Mouse (Mus musculus) limb, embryonic 12.5 days (tissue): ENCODE measurements around the gene Gm20388. TPM values are rescaled to one million over a fixed set of nuclear protein-coding genes. Genes with fewer than 3 reads are reported as not detected.
"Not testable (repeated sequence)": the region's sequence is repeated elsewhere in the genome, so short reads cannot be mapped to it uniquely, and the experiment has no call there.

ENCODE experiments used
- ATAC-seq: fragments of 200-750 bp; cut with Nextera tagmentation; 2 replicates; pipeline ENCODE4 v1.8.0; 2017; ENCODE audit warnings: low read depth, moderate TSS enrichment; ENCODE audit not compliant: insufficient number of reproducible peaks, insufficient read depth, low FRiP score, low TSS enrichment
- H3K27ac ChIP-seq: fragments of 300-500 bp; sonication (generic); 2 replicates; pipeline ENCODE4 v1.5.1; 2016; ENCODE audit warnings: mild to moderate bottlenecking, moderate library complexity
- H3K27me3 ChIP-seq: fragments of 300-500 bp; sonication (generic); 2 replicates; pipeline ENCODE4 v1.6.1; 2016; ENCODE audit warnings: mild to moderate bottlenecking, moderate library complexity
- H3K36me3 ChIP-seq: fragments of 300-500 bp; sonication (generic); 2 replicates; pipeline ENCODE4 v1.6.1; 2016; ENCODE audit warnings: mild to moderate bottlenecking, moderate library complexity
- H3K4me1 ChIP-seq: fragments of 300-500 bp; sonication (generic); replicated peaks from 2 replicates; pipeline ENCODE4 v1.6.1; 2016
- H3K4me2 ChIP-seq: fragments of 300-500 bp; sonication (generic); 2 replicates; pipeline ENCODE4 v1.6.1; 2016; ENCODE audit warnings: mild to moderate bottlenecking, moderate library complexity
- H3K4me3 ChIP-seq: fragments of 300-500 bp; sonication (generic); replicated peaks from 2 replicates; pipeline ENCODE4 v1.5.1; 2016; ENCODE audit warnings: mild to moderate bottlenecking
- H3K9ac ChIP-seq: fragments of 300-500 bp; sonication (generic); replicated peaks from 2 replicates; pipeline ENCODE4 v1.6.1; 2016; ENCODE audit warnings: mild to moderate bottlenecking, moderate library complexity
- H3K9me3 ChIP-seq: fragments of 300-500 bp; sonication (generic); 2 replicates; pipeline ENCODE4 v1.6.1; 2016; ENCODE audit warnings: mild to moderate bottlenecking, moderate library complexity
- WGBS: fragments of 180-500 bp; shearing (Covaris S2); methylation state at CpG from one replicate; pipeline ENCODE4 v1.1.7; 2016; 5-methylcytosine and 5-hydroxymethylcytosine counted together
- polyA plus RNA-seq: library from polyadenylated mRNA; unstranded; fragments of >200 nt; fragmentation: Nextera tagmentation; extraction: Ambion mirVana; gene quantifications from 2 replicates; pipeline ENCODE4 v1.2.1, GENCODE M21; 2016

The Gm20388 gene
- polyA plus RNA-seq, 1 experiment from 2014 or later: not detected

- no peaks in the 10 kb centered on the region for H3K9me3 ChIP-seq
- WGBS: 88% methylated on average over 5 of the region's 5 CpGs
- no peak overlapping the region for H3K4me2 ChIP-seq
- H3K27ac ChIP-seq: no peak overlapping the region
- no peaks in the 10 kb centered on the region for H3K4me1 ChIP-seq
- no peak for ATAC-seq
- H3K9ac ChIP-seq: no peak overlapping the region
- H3K36me3 ChIP-seq: peaks cover 55% of the 10 kb centered on the region
- no peaks in the 10 kb centered on the region for H3K27me3 ChIP-seq
- no peak overlapping the region for H3K4me3 ChIP-seq
Observed at GRCm38 (mm10) chr8:123274447-123274846, 3363.8 kb downstream of the Gm20388 start.

- no peaks in the 10 kb centered on the region for H3K4me1 ChIP-seq
- H3K4me3 ChIP-seq: no peak overlapping the region
- H3K9me3 ChIP-seq: no peaks in the 10 kb centered on the region
- ATAC-seq: no peak
- no peak overlapping the region for H3K9ac ChIP-seq
- 94% methylated on average over 12 of the region's 12 CpGs for WGBS
- H3K27ac ChIP-seq: no peak overlapping the region
- H3K27me3 ChIP-seq: no peaks in the 10 kb centered on the region
- H3K36me3 ChIP-seq: peaks cover 53% of the 10 kb centered on the region
- no peak overlapping the region for H3K4me2 ChIP-seq
Observed at GRCm38 (mm10) chr8:123275096-123275495, 3364.5 kb downstream of the Gm20388 start.

- H3K9ac ChIP-seq: no peak overlapping the region
Observed at GRCm38 (mm10) chr8:123278445-123278844, 3367.8 kb downstream of the Gm20388 start.

GRCm38 (mm10) chr8:123279828-123280227, 3369.2 kb downstream of the Gm20388 start:
- no peak overlapping the region for H3K27ac ChIP-seq
- no peaks in the 10 kb centered on the region for H3K27me3 ChIP-seq
- no peaks in the 10 kb centered on the region for H3K9me3 ChIP-seq
- no peak overlapping the region for H3K9ac ChIP-seq
- H3K36me3 ChIP-seq: peaks cover 43% of the 10 kb centered on the region
- H3K4me3 ChIP-seq: no peak overlapping the region
- 97% methylated on average over 4 of the region's 4 CpGs for WGBS
- no peaks in the 10 kb centered on the region for H3K4me1 ChIP-seq
- no peak for ATAC-seq
- no peak overlapping the region for H3K4me2 ChIP-seq

More at GRCm38 (mm10) chr8:123278445-123278844, 3367.8 kb downstream of the Gm20388 start:
- Histone ChIP-seq H3K27me3 (no peaks in the 10 kb centered on the region), H3K27ac (no peak overlapping the region), H3K4me1 (no peaks in the 10 kb centered on the region), H3K36me3 (peaks cover 50% of the 10 kb centered on the region), H3K4me2 (no peak overlapping the region), H3K4me3 (no peak overlapping the region), H3K9me3 (no peaks in the 10 kb centered on the region)
- ATAC-seq: no peak
- WGBS: 81% methylated on average over 7 of the region's 7 CpGs

GRCm38 (mm10) chr8:123280302-123281094, 3369.9 kb downstream of the Gm20388 start:
- Histone ChIP-seq H3K27me3 (no peaks in the 10 kb centered on the region), H3K36me3 (peaks cover 37% of the 10 kb centered on the region), H3K9ac (no peak overlapping the region), H3K4me1 (no peaks in the 10 kb centered on the region), H3K4me2 (no peak overlapping the region), H3K27ac (no peak overlapping the region), H3K4me3 (no peak overlapping the region), H3K9me3 (no peaks in the 10 kb centered on the region)
- WGBS: 87% methylated on average over 13 of the region's 13 CpGs
- ATAC-seq: no peak

- not testable (repeated sequence) for ATAC-seq, H3K4me2 ChIP-seq, H3K4me1 ChIP-seq, H3K4me3 ChIP-seq, H3K27me3 ChIP-seq, H3K9me3 ChIP-seq, H3K9ac ChIP-seq, H3K27ac ChIP-seq
- WGBS: 93% methylated on average over 5 of the region's 6 CpGs
- peaks cover 53% of the 10 kb centered on the region for H3K36me3 ChIP-seq
Observed at GRCm38 (mm10) chr8:123282994-123283393, 3372.4 kb downstream of the Gm20388 start.

GRCm38 (mm10) chr8:123283991-123284390, 3373.3 kb downstream of the Gm20388 start:
- no peak for ATAC-seq
- Histone ChIP-seq H3K27me3 (no peaks in the 10 kb centered on the region), H3K9ac (no peak overlapping the region), H3K4me2 (no peak overlapping the region), H3K27ac (no peak overlapping the region), H3K4me3 (no peak overlapping the region), H3K36me3 (peaks cover 57% of the 10 kb centered on the region), H3K9me3 (no peaks in the 10 kb centered on the region), H3K4me1 (no peaks in the 10 kb centered on the region)
- 92% methylated on average over 7 of the region's 7 CpGs for WGBS

GRCm38 (mm10) chr8:123284493-123284892, 3373.9 kb downstream of the Gm20388 start:
- Histone ChIP-seq H3K36me3 (peaks cover 62% of the 10 kb centered on the region), H3K4me3 (no peak overlapping the region), H3K4me1 (no peaks in the 10 kb centered on the region), H3K27me3 (no peaks in the 10 kb centered on the region), H3K27ac (no peak overlapping the region), H3K9ac (no peak overlapping the region), H3K9me3 (no peaks in the 10 kb centered on the region), H3K4me2 (no peak overlapping the region)
- 92% methylated on average over 5 of the region's 5 CpGs for WGBS
- ATAC-seq: no peak

- 93% methylated on average over 17 of the region's 17 CpGs for WGBS
- Histone ChIP-seq H3K4me2 (no peak overlapping the region), H3K9me3 (no peaks in the 10 kb centered on the region), H3K27me3 (no peaks in the 10 kb centered on the region), H3K36me3 (peaks cover 60% of the 10 kb centered on the region), H3K27ac (no peak overlapping the region), H3K4me1 (no peaks in the 10 kb centered on the region), H3K4me3 (no peak overlapping the region), H3K9ac (no peak overlapping the region)
- no peak for ATAC-seq
Observed at GRCm38 (mm10) chr8:123287362-123287761, 3376.7 kb downstream of the Gm20388 start.

- Histone ChIP-seq H3K36me3 (peaks cover 80% of the 10 kb centered on the region), H3K4me2 (no peak overlapping the region), H3K27me3 (no peaks in the 10 kb centered on the region), H3K9me3 (no peaks in the 10 kb centered on the region), H3K4me1 (no peaks in the 10 kb centered on the region), H3K27ac (no peak overlapping the region), H3K4me3 (no peak overlapping the region), H3K9ac (no peak overlapping the region)
- ATAC-seq: no peak
- 91% methylated on average over 4 of the region's 4 CpGs for WGBS
Observed at GRCm38 (mm10) chr8:123290166-123290565, 3379.5 kb downstream of the Gm20388 start.

GRCm38 (mm10) chr8:123290679-123291078, 3380.0 kb downstream of the Gm20388 start:
- Histone ChIP-seq H3K4me2 (no peak overlapping the region), H3K4me1 (no peaks in the 10 kb centered on the region), H3K9ac (no peak overlapping the region), H3K27ac (no peak overlapping the region), H3K36me3 (peaks cover 84% of the 10 kb centered on the region), H3K27me3 (no peaks in the 10 kb centered on the region), H3K4me3 (no peak overlapping the region), H3K9me3 (no peaks in the 10 kb centered on the region)
- no peak for ATAC-seq
- 93% methylated on average over 8 of the region's 8 CpGs for WGBS

GRCm38 (mm10) chr8:123291716-123292115, 3381.1 kb downstream of the Gm20388 start:
- Histone ChIP-seq H3K9me3 (no peaks in the 10 kb centered on the region), H3K4me2 (no peak overlapping the region), H3K36me3 (peaks cover 84% of the 10 kb centered on the region), H3K27me3 (no peaks in the 10 kb centered on the region), H3K9ac (no peak overlapping the region), H3K4me3 (no peak overlapping the region), H3K27ac (no peak overlapping the region), H3K4me1 (no peaks in the 10 kb centered on the region)
- no peak for ATAC-seq
- WGBS: 85% methylated on average over 8 of the region's 8 CpGs
